Mouse (Mus musculus) left cerebral cortex, adult 2 months (tissue): ENCODE measurements around the gene Tent5b. TPM values are rescaled to one million over a fixed set of nuclear protein-coding genes. Genes with fewer than 3 reads are reported as not detected.

ENCODE experiments used
- DNase-seq, 2 experiments: peaks; one replicate each; pipeline ENCODE4 v3.0.0; 2021 to 2022; ENCODE audit warnings: low spot score in 2 of 2, mixed read lengths in 1 of 2; ENCODE audit errors: extremely low spot score in 1 of 2
- H3K27ac ChIP-seq: fragments of 200-600 bp; 2 replicates; pipeline ENCODE4 v1.8.1; 2022
- H3K4me3 ChIP-seq: fragments of 200-600 bp; 2 replicates; pipeline ENCODE4 v1.8.1; 2022
- CTCF ChIP-seq: fragments of 200-600 bp; IDR thresholded peaks from 2 replicates; pipeline ENCODE4 v1.8.1; 2022; ENCODE audit warnings: antibody characterized with exemption, mild to moderate bottlenecking, moderate library complexity
- intact Hi-C: fragments of 180-260 bp; cut with DNase I; formaldehyde crosslinking; loops from one replicate; pipeline ENCODE4 v1.15.1; 2025
- total RNA-seq, 2 experiments: library from RNA; stranded (reverse); gene quantifications; 2 replicates each; pipeline ENCODE4 v1.2.3; 2021

Gene Tent5b
- total RNA-seq, 2 experiments from 2014 or later = not detected

DNA sequence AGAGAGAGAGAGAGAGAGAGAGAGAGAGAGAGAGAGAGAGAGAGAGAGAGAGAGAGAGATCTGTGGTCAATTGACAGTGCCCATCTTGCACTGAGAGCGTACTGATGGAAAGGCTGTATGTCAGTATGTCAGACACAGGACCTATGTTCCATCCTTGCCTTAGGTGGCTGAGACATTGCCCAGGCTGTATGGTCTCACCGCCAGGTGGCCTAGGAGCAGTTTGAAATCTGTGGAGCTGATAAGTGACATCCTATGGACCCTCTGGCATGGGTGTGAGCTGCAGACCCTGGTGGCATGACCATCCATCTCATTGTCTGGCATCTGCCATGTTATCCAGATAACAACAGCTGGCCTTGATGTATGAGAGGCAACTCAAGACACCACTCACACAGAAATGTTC is 6.1 kb upstream of the Tent5b start:
- DNase-seq = no peak
- intact Hi-C loops = no loop called here
- TF ChIP-seq CTCF = no peak
- Histone ChIP-seq H3K4me3 (no peak overlapping the region), H3K27ac (no peak overlapping the region)

- Histone ChIP-seq H3K27ac (no peak overlapping the region), H3K4me3 (peak overlapping the region; percentile 29; the same call in 1 of the 2 replicates)
- no peak for TF ChIP-seq CTCF
- intact Hi-C loops = no loop called here
- DNase-seq = no peak
Measured at GRCm38 (mm10) chr4:133480185-133480537, 229 bp downstream of the Tent5b start.

DNA sequence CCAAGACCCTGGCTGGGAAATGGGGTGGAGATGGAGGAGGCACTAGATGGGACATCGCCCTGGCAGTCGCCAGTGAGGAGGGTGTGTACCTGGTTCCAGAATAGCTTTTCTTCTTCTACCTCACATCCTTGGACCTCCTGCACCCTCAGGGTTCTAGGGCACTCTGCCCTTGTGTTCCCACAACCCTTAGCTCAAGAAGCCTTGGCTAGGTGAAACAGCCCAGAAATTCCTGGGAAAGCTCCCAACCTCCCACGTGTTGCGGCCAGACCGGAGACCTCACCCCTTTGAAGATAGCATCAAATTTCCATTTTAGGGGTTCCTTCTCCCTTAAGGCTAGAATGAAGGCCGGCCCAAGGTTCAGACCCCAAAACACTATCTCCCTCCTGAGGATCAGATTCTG is 822 bp downstream of the Tent5b start:
- no peak for TF ChIP-seq CTCF
- intact Hi-C loops = no loop called here
- no peak overlapping the region for H3K4me3 ChIP-seq
- no peak overlapping the region for H3K27ac ChIP-seq
- no peak for DNase-seq

DNA sequence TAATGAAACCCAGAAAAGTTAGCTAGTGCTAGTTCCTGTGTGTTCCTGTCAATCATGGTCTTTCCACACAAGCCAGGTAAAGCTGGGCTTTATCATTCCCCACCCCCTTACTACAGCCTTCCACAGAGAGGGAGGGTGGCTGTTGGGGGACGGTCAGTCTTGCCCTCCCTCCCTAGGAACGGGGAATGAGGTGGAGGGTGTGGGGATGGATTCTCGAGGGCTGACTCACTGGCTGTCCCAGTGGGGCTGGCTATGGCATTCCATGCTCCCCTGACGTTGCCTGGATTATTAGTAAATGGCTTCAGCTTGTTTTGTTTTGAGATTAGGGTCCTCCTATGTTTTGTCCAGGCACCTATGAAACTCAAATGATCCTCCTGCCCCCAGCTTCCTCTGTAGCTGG is 1.6 kb downstream of the Tent5b start:
- no peak overlapping the region for H3K27ac ChIP-seq
- intact Hi-C loops = no loop called here
- H3K4me3 ChIP-seq = no peak overlapping the region
- no peak for DNase-seq
- TF ChIP-seq CTCF = no peak

DNA sequence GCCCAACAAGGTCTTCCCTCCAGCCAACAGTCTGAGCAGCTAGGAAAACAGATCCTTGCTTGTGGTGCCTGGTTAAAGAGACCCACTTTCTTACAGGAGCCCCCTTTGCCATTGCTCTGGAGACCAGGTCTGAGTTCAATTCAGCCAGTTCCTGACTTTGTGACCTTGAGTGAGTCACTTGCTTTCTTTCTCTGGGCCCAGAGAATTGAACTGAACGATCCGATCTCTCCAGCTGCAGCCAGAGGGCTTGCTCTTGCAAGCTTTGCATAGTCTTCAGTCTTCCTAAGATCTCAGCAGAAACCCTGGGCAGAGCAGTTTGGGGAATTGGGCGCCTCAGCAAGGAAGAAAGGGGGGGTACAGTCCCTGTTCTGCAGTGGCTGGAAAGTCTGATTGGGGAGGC is 2.5 kb downstream of the Tent5b start:
- intact Hi-C loops = no loop called here
- no peak for TF ChIP-seq CTCF

GRCm38 (mm10) chr4:133484266-133485025 is 4.5 kb downstream of the Tent5b start:
- H3K27ac ChIP-seq = peak overlapping the region; percentile 38; the same call in 1 of the 2 replicates
- H3K4me3 ChIP-seq = peak overlapping the region; percentile 30
- DNase-seq = peak in 1 of 2 experiments; percentile 33
- no peak; the same call in 1 of the 2 replicates for TF ChIP-seq CTCF
- intact Hi-C loops = no loop called here

More for the DNA sequence above, 2.5 kb downstream of the Tent5b start:
- no peak overlapping the region for H3K27ac ChIP-seq
- no peak for DNase-seq
- no peak overlapping the region for H3K4me3 ChIP-seq

DNA sequence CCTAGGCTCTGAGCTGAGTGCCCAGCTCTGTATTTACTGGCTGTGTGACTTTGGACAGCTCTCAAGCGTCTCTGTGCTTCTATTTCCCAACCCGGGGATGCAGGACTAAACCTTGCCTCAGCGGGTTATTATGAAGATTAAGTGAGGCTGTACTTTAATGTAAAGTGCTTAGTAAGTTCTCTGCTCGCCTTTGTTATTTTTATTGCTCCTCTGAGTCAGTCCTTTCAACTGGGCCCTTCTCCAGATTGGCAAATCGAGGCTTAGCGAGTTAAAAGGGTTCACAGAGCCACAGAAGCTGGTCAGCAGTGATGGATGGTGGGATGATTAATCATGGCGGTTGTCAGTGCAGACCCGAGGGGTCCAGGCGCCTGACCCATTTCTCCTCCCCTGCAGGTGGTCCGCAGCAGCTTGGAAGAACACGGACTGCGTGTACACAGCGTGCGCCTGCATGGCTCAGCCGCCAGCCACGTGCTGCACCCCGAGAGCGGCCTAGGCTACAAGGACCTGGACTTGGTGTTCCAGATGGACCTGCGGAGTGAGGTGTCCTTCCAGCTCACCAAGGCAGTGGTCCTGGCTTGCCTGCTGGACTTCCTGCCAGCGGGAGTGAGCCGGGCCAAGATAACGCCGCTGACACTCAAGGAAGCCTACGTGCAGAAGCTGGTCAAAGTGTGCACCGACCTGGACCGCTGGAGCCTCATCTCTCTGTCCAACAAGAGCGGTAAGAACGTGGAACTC is 5.9 kb downstream of the Tent5b start:
- intact Hi-C loops = no loop called here
- no peak for TF ChIP-seq CTCF
- DNase-seq = no peak

GRCm38 (mm10) chr4:133486673-133487357 is 6.9 kb downstream of the Tent5b start:
- intact Hi-C loops = no loop called here

More for the DNA sequence above, 5.9 kb downstream of the Tent5b start:
- H3K4me3 ChIP-seq = no peak overlapping the region
- no peak overlapping the region for H3K27ac ChIP-seq

GRCm38 (mm10) chr4:133488619-133489392 is 8.9 kb downstream of the Tent5b start:
- intact Hi-C loops = no loop called here
- no peak for TF ChIP-seq CTCF
- no peak overlapping the region for H3K4me3 ChIP-seq
- H3K27ac ChIP-seq = no peak overlapping the region
- DNase-seq = no peak

More at GRCm38 (mm10) chr4:133486673-133487357, 6.9 kb downstream of the Tent5b start:
- DNase-seq = no peak
- no peak for TF ChIP-seq CTCF
- no peak overlapping the region for H3K27ac ChIP-seq
- no peak overlapping the region for H3K4me3 ChIP-seq

DNA sequence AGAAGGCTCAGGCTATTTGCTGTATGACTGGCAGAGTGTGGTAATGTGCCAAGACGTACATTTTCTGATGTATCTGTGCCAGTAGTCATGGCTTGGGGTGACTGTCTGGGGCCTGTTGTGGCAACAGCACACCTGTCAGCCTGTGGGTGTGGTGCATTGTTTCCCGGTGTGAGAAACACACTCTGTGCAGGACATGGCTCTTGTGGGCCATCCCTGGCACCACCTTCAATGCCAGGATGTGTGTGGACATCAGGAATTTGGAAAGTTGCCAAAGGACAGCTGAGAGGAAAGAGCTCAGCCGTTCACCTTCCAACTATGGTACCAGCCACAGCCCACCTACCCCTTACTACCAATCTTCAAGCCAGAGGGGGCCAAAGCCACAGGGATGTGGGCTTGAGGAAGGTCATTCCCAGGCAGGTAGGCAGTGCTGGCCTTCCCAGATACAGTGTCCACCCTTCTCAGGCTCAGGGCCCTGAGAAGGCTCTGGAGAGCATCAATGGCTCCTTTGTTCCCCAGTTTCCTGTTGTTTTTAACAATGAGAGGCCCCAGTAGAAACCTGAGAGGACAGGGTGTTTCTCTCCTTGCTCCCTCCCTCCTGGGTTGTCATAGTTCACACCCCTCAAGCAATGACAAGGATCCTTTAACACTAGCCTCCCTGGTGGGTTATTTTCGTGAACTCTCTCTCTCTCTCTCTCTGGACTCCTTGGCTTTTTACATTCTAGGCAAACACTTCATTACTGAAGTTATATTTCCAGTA is 9.7 kb downstream of the Tent5b start:
- Histone ChIP-seq H3K4me3 (no peak overlapping the region), H3K27ac (no peak overlapping the region)
- DNase-seq = no peak
- intact Hi-C loops = no loop called here
- no peak for TF ChIP-seq CTCF

- no peak overlapping the region for H3K27ac ChIP-seq
- TF ChIP-seq CTCF = no peak
- intact Hi-C loops = no loop called here
Measured at GRCm38 (mm10) chr4:133491800-133492199, 11.9 kb downstream of the Tent5b start.

More at GRCm38 (mm10) chr4:133491800-133492199, 11.9 kb downstream of the Tent5b start:
- DNase-seq = no peak
- H3K4me3 ChIP-seq = no peak overlapping the region
